Mouse (Mus musculus): ENCODE data around the gene Trappc6a.

Trappc6a gene

GRCm38 (mm10) chr7:19562643-19563410, 54.6 kb downstream of the Trappc6a start, which contains the start of gene Ppp1r37:
Ppp1r37 (minus strand) TSS chr7:19563076.
- DNase-seq: no peak

- no peak for DNase-seq
Observed at GRCm38 (mm10) chr7:19563884-19564283, 55.7 kb downstream of the Trappc6a start.

- no peak for DNase-seq
Observed at GRCm38 (mm10) chr7:19564455-19564854, 56.3 kb downstream of the Trappc6a start.

All from lung, postnatal 4 days (tissue).